Mouse (Mus musculus) liver, adult 2 months (tissue): ENCODE data around the gene Atox1.

Source experiments
- CTCF ChIP-seq: fragments of 200-500 bp; IDR thresholded peaks from 2 replicates; pipeline ENCODE4 v1.5.1; 2011; ENCODE audit warnings: low read depth, low read length, control low read depth
- POLR2A ChIP-seq: fragments of 200-500 bp; IDR thresholded peaks from 2 replicates; pipeline ENCODE4 v1.6.1; 2011; ENCODE audit warnings: low read length, control low read depth; ENCODE audit not compliant: insufficient read depth; ENCODE audit errors: extremely low read depth

DNA sequence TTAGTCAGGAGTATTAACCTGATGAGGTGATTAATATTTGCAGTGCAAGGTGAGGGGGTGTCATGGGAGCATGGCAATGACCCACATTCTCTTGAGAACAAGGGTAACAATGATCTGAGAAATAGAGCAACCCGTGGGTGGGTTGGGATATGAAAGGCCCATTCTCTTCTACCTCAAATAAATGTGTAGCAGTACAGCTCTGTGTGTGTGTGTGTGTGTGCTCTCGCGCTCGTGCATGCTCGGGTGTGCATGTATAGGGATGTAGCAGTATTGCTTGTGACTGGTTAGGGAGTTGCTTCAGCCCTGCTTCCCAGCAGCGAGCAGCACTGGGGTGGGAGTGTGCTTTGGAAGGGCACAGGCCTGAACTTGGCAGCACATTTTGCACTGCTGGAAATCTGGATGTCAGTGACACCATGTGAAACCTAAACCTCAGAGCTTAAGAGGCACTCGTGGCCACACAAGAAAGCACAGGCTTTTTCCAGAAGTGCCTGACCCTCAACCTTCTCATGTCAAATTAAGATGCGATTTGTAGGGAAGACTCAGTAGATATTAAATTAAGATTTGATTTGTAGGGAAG is 41.0 kb upstream of the Atox1 start:
- TF ChIP-seq POLR2A, result no peak
- TF ChIP-seq CTCF, result no peak
